Mouse (Mus musculus): ENCODE data around the gene Gm9758. TPM values are rescaled to one million over a fixed set of nuclear protein-coding genes. Genes with fewer than 3 reads are reported as not detected.
A peak's percentile ranks its signal among the peaks of the same experiment; 100 is the strongest.
"Not testable (repeated sequence)": the region's sequence is repeated elsewhere in the genome, so short reads cannot be mapped to it uniquely, and the experiment has no call there.

The Gm9758 gene
- total and polyA plus RNA-seq, 2 experiments from 2014 or later, result not detected

GRCm38 (mm10) chr5:14938329-14938728 is 23.6 kb upstream of the Gm9758 start, which contains the start of gene Speer4e:
Gene Speer4e (minus strand): TSS chr5:14938429.
- H3K4me1 ChIP-seq (ENCODE audit: insufficient read depth); H3K27ac ChIP-seq (ENCODE audit: low read depth, low read length); H3K4me3 ChIP-seq (ENCODE audit: low read depth, low read length); DNase-seq; H3K36me3 ChIP-seq (ENCODE audit: insufficient read depth); H3K27me3 ChIP-seq (ENCODE audit: insufficient read depth, low read length); H3K4me2 ChIP-seq (ENCODE audit: low read depth); H3K9me3 ChIP-seq (ENCODE audit: low read length); H3K9ac ChIP-seq; ATAC-seq: not testable (repeated sequence)
- WGBS, result 41% methylated on average over 1 of the region's 1 CpGs

GRCm38 (mm10) chr5:14933721-14934120 is 19.0 kb upstream of the Gm9758 start:
- not testable (repeated sequence) for H3K36me3 ChIP-seq (ENCODE audit: insufficient read depth); H3K9me3 ChIP-seq (ENCODE audit: low read length); H3K9ac ChIP-seq; H3K27ac ChIP-seq (ENCODE audit: low read depth, low read length); H3K27me3 ChIP-seq (ENCODE audit: insufficient read depth, low read length); ATAC-seq; H3K4me3 ChIP-seq (ENCODE audit: low read depth, low read length); DNase-seq; H3K4me2 ChIP-seq (ENCODE audit: low read depth); H3K4me1 ChIP-seq (ENCODE audit: insufficient read depth)
- WGBS, result 73% methylated on average over 5 of the region's 6 CpGs

GRCm38 (mm10) chr5:14927047-14927446 is 12.3 kb upstream of the Gm9758 start:
- not testable (repeated sequence) for H3K4me1 ChIP-seq (ENCODE audit: insufficient read depth); H3K4me2 ChIP-seq (ENCODE audit: low read depth)

GRCm38 (mm10) chr5:14914361-14914760 is 338 bp downstream of the Gm9758 start:
- not testable (repeated sequence) for H3K27ac ChIP-seq (ENCODE audit: low read depth, low read length); ATAC-seq; H3K4me1 ChIP-seq (ENCODE audit: insufficient read depth); DNase-seq; H3K9me3 ChIP-seq (ENCODE audit: low read length); H3K36me3 ChIP-seq (ENCODE audit: insufficient read depth); H3K27me3 ChIP-seq (ENCODE audit: insufficient read depth, low read length); H3K4me3 ChIP-seq (ENCODE audit: low read depth, low read length); H3K4me2 ChIP-seq (ENCODE audit: low read depth); H3K9ac ChIP-seq
- 71% methylated on average over 2 of the region's 3 CpGs for WGBS

More at GRCm38 (mm10) chr5:14927047-14927446, 12.3 kb upstream of the Gm9758 start:
- ATAC-seq; H3K27ac ChIP-seq (ENCODE audit: low read depth, low read length); H3K9ac ChIP-seq; H3K4me3 ChIP-seq (ENCODE audit: low read depth, low read length); H3K27me3 ChIP-seq (ENCODE audit: insufficient read depth, low read length); H3K9me3 ChIP-seq (ENCODE audit: low read length); H3K36me3 ChIP-seq (ENCODE audit: insufficient read depth); DNase-seq: not testable (repeated sequence)
- peak; percentile 30; the same call in 1 of the 2 replicates for TF ChIP-seq CTCF (IDR thresholded peaks at IDR 0.05; ENCODE audit: low read depth)
- WGBS, result 31% methylated on average over 4 of the region's 4 CpGs

- H3K4me3 ChIP-seq (ENCODE audit: low read depth, low read length); H3K9ac ChIP-seq; ATAC-seq; H3K27ac ChIP-seq (ENCODE audit: low read depth, low read length); DNase-seq; H3K4me2 ChIP-seq (ENCODE audit: low read depth); H3K27me3 ChIP-seq (ENCODE audit: insufficient read depth, low read length); H3K36me3 ChIP-seq (ENCODE audit: insufficient read depth); H3K4me1 ChIP-seq (ENCODE audit: insufficient read depth); H3K9me3 ChIP-seq (ENCODE audit: low read length): not testable (repeated sequence)
- 15% methylated on average over 3 of the region's 3 CpGs for whole genome bisulfite sequencing
Measured at GRCm38 (mm10) chr5:14903539-14903938, 11.2 kb downstream of the Gm9758 start.

GRCm38 (mm10) chr5:14892242-14892641 is 22.5 kb downstream of the Gm9758 start:
- Histone ChIP-seq H3K4me1 (ENCODE audit: insufficient read depth) (no peaks in the 10 kb centered on the region), H3K27ac (ENCODE audit: low read depth, low read length) (no peak overlapping the region), H3K9ac (no peak overlapping the region), H3K4me3 (ENCODE audit: low read depth, low read length) (no peak overlapping the region), H3K4me2 (ENCODE audit: low read depth) (no peak overlapping the region), H3K9me3 (ENCODE audit: low read length) (no peaks in the 10 kb centered on the region), H3K36me3 (ENCODE audit: insufficient read depth) (no peaks in the 10 kb centered on the region), H3K27me3 (ENCODE audit: insufficient read depth, low read length) (no peaks in the 10 kb centered on the region)
- WGBS, result 78% methylated on average over 3 of the region's 3 CpGs
- no peak for TF ChIP-seq CTCF (IDR thresholded peaks at IDR 0.05; ENCODE audit: low read depth)
- no peak for ATAC-seq
- no peak for DNase-seq

GRCm38 (mm10) chr5:14885291-14885690 is 29.4 kb downstream of the Gm9758 start:
- H3K9me3 ChIP-seq (ENCODE audit: low read length); H3K9ac ChIP-seq; H3K4me3 ChIP-seq (ENCODE audit: low read depth, low read length); H3K27ac ChIP-seq (ENCODE audit: low read depth, low read length); H3K4me1 ChIP-seq (ENCODE audit: insufficient read depth); H3K36me3 ChIP-seq (ENCODE audit: insufficient read depth); DNase-seq; H3K4me2 ChIP-seq (ENCODE audit: low read depth); H3K27me3 ChIP-seq (ENCODE audit: insufficient read depth, low read length); ATAC-seq: not testable (repeated sequence)
- 70% methylated on average over 2 of the region's 2 CpGs for whole genome bisulfite sequencing

Other genes starting within 250 kb of the Gm9758 start
- gene Speer4e, start 23.5 kb upstream of the Gm9758 start, total RNA-seq (2014; rRNA removed), result not detected in 2 replicates
- gene Speer4e, start 23.5 kb upstream of the Gm9758 start, polyA plus RNA-seq (2015; fragmentation: Nextera tagmentation; extraction: Ambion mirVana), result not detected in 2 replicates
- not detected in 2 replicates for gene Gm10354, start 64.0 kb upstream of the Gm9758 start, total RNA-seq (2014; rRNA removed)
- not detected in 2 replicates for gene Gm10354, start 64.0 kb upstream of the Gm9758 start, polyA plus RNA-seq (2015; fragmentation: Nextera tagmentation; extraction: Ambion mirVana)
- not detected in 2 replicates for gene Gm17019, start 118.1 kb upstream of the Gm9758 start, total RNA-seq (2014; rRNA removed)
- gene Gm17019, start 118.1 kb upstream of the Gm9758 start, polyA plus RNA-seq (2015; fragmentation: Nextera tagmentation; extraction: Ambion mirVana), result not detected in 2 replicates

All from forebrain, postnatal 0 days (tissue).